Comparison of ENCODE assay signal across 8 mouse cellular contexts in genomic region chr5:103911555-103911954, GRCm38 (mm10). TPM values are rescaled to one million over a fixed set of nuclear protein-coding genes. Genes with fewer than 3 reads are reported as not detected.
A peak's percentile ranks its signal among the peaks of the same experiment; 100 is the strongest.
DNase-seq lines count a peak whose midpoint lies in the region; ATAC-seq lines count a peak whose summit lies in the region.

No protein-coding gene starts in this region.

- intact Hi-C loops in heart, postnatal 36 days (cut with DNase I): loop anchor here (5.0 kb wide), 2 partner anchors 136 to 219 kb away; partner anchors contain the start of genes Aff1 and Nudt9

- WGBS in heart, embryonic 16.5 days: 66% methylated on average over 5 of the region's 5 CpGs
- 82% methylated on average over 5 of the region's 5 CpGs for WGBS in embryonic facial prominence, embryonic 10.5 days
- WGBS in hindbrain, embryonic 13.5 days: 93% methylated on average over 5 of the region's 5 CpGs
- 85% methylated on average over 5 of the region's 5 CpGs for WGBS in midbrain, embryonic 13.5 days

- no peak overlapping the region for H3K9ac ChIP-seq in heart, embryonic 16.5 days (ENCODE audit: low read length)
- H3K9ac ChIP-seq in hindbrain, embryonic 13.5 days: no peak overlapping the region
- no peak overlapping the region for H3K9ac ChIP-seq in midbrain, embryonic 13.5 days (replicated peaks)

- peaks cover 23% of the 10 kb centered on the region for H3K4me1 ChIP-seq in heart, embryonic 16.5 days (ENCODE audit: control insufficient read depth, insufficient read depth, low read length)
- peaks cover 21% of the 10 kb centered on the region for H3K4me1 ChIP-seq in embryonic facial prominence, embryonic 10.5 days
- H3K4me1 ChIP-seq in hindbrain, embryonic 13.5 days (replicated peaks): peaks cover 3% of the 10 kb centered on the region
- peaks cover 12% of the 10 kb centered on the region for H3K4me1 ChIP-seq in midbrain, embryonic 13.5 days (replicated peaks)

- no peaks in the 10 kb centered on the region for H3K36me3 ChIP-seq in heart, embryonic 16.5 days (ENCODE audit: control insufficient read depth, insufficient read depth)
- no peaks in the 10 kb centered on the region for H3K36me3 ChIP-seq in embryonic facial prominence, embryonic 10.5 days (replicated peaks)
- no peaks in the 10 kb centered on the region for H3K36me3 ChIP-seq in hindbrain, embryonic 13.5 days
- no peaks in the 10 kb centered on the region for H3K36me3 ChIP-seq in midbrain, embryonic 13.5 days

- peak overlapping the region; percentile 96; the same call in 1 of the 2 replicates for H3K4me3 ChIP-seq in heart, embryonic 16.5 days (ENCODE audit: low read length)
- H3K4me3 ChIP-seq in embryonic facial prominence, embryonic 10.5 days: peak overlapping the region; percentile 84; the same call in 1 of the 2 replicates
- 0 out of 2 replicates have a peak overlapping the region, but pooled peaks have one; percentile 74 for H3K4me3 ChIP-seq in hindbrain, embryonic 13.5 days
- no peak overlapping the region for H3K4me3 ChIP-seq in midbrain, embryonic 13.5 days (replicated peaks)

- DNase-seq in heart, postnatal 36 days: no peak
- DNase-seq in embryonic facial prominence, embryonic 10.5 days (ENCODE audit: low spot score): no peak
- no peak for DNase-seq in layer of hippocampus, postnatal 10 days (ENCODE audit: low spot score in 2 of 2)
- no peak for DNase-seq in adrenal gland, postnatal 10 days
- DNase-seq in right cerebral cortex, postnatal 14 days: no peak

- no peak overlapping the region for H3K27ac ChIP-seq in heart, embryonic 16.5 days (ENCODE audit: low read length)
- H3K27ac ChIP-seq in embryonic facial prominence, embryonic 10.5 days (replicated peaks): no peak overlapping the region
- H3K27ac ChIP-seq in hindbrain, embryonic 13.5 days: no peak overlapping the region
- no peak overlapping the region for H3K27ac ChIP-seq in midbrain, embryonic 13.5 days

- ATAC-seq in heart, embryonic 16.5 days (replicated peaks; ENCODE audit: extremely low read depth, insufficient read depth, low FRiP score): no peak
- ATAC-seq in hindbrain, embryonic 13.5 days (ENCODE audit: low FRiP score): no peak; the same call in 1 of the 2 replicates
- ATAC-seq in midbrain, embryonic 13.5 days: peak; percentile 15

- no peaks in the 10 kb centered on the region for H3K27me3 ChIP-seq in heart, embryonic 16.5 days (ENCODE audit: control insufficient read depth, insufficient read depth, low read length)
- peaks cover 9% of the 10 kb centered on the region for H3K27me3 ChIP-seq in embryonic facial prominence, embryonic 10.5 days (replicated peaks; ENCODE audit: low read depth, poor library complexity, severe bottlenecking)
- peaks cover 8% of the 10 kb centered on the region; the same call in 1 of the 2 replicates for H3K27me3 ChIP-seq in hindbrain, embryonic 13.5 days
- H3K27me3 ChIP-seq in midbrain, embryonic 13.5 days: peaks cover 4% of the 10 kb centered on the region; the same call in 1 of the 2 replicates

- H3K4me2 ChIP-seq in heart, embryonic 16.5 days (ENCODE audit: low read depth, low read length): peak overlapping the region; percentile 50; the same call in 1 of the 2 replicates
- H3K4me2 ChIP-seq in hindbrain, embryonic 13.5 days: peak overlapping the region; percentile 69; the same call in 1 of the 2 replicates
- peak overlapping the region; percentile 19; the same call in 1 of the 2 replicates for H3K4me2 ChIP-seq in midbrain, embryonic 13.5 days (replicated peaks)

- H3K9me3 ChIP-seq in heart, embryonic 16.5 days (replicated peaks; ENCODE audit: control insufficient read depth, low read length): no peaks in the 10 kb centered on the region
- H3K9me3 ChIP-seq in embryonic facial prominence, embryonic 10.5 days: no peaks in the 10 kb centered on the region
- H3K9me3 ChIP-seq in hindbrain, embryonic 13.5 days: no peaks in the 10 kb centered on the region
- H3K9me3 ChIP-seq in midbrain, embryonic 13.5 days: no peaks in the 10 kb centered on the region

RNA-seq across cellular contexts. Expression of gene Klhl8, which starts 0.5 kb away (rescaled TPM):
- polyA plus RNA-seq in heart, embryonic 16.5 days (2015; fragmentation: Nextera tagmentation; extraction: Ambion mirVana): 12.3 and 13.8 TPM in 2 replicates
- total RNA-seq in heart, postnatal 36 days (2021): 10 to 100 TPM; 11.1 to 12.8 TPM
- polyA plus RNA-seq in embryonic facial prominence, embryonic 10.5 days (2016; fragmentation: Nextera tagmentation; extraction: Ambion mirVana): 11.9 and 12.1 TPM in 2 replicates
- 31.9 and 33.5 TPM in 2 replicates for polyA plus RNA-seq in hindbrain, embryonic 13.5 days (2015; fragmentation: Nextera tagmentation; extraction: Ambion mirVana)
- 28.1 and 30.7 TPM in 2 replicates for polyA plus RNA-seq in midbrain, embryonic 13.5 days (2015; fragmentation: Nextera tagmentation; extraction: Ambion mirVana)
- 10 to 100 TPM; 40.8 to 43.0 TPM for total RNA-seq in layer of hippocampus, postnatal 10 days (2021)
- 10 to 100 TPM; 12.0 to 15.7 TPM for total RNA-seq in adrenal gland, postnatal 10 days (2021)

Comparison
In these comparisons a context has a peak if more than half of its experiments do, and no peak if none do; other contexts are left out.
1. H3K4me2 ChIP-seq: peak in every context shown above with its lines; median percentile 69 in hindbrain, embryonic 13.5 days; 50 in heart, embryonic 16.5 days; 19 in midbrain, embryonic 13.5 days.